8 mouse cellular contexts compared by ENCODE assay signal in the genomic region with DNA sequence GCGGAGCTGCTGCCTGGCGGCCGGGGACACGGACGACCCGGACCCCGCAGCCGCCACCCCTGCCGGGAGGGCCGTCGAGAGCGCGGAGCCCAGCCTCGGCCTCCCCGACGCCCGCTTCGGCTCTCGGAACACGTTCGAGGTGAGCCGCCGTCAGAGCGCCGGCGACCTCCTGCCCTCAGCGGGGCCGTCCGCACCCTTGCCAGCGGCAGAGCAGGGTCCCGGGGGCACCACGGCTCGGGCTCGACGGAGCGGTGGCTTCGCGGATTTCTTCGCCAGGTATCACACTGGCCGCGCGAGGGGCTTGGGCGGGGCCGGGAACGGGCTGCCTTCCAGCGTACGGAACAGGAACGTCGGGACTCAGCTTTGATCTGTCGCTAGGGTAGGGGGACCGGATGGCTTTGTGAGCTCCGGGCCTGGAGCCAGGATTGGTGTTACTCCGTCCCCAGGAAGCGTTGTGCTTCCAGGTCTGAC. TPM values are rescaled to one million over a fixed set of nuclear protein-coding genes. Genes with fewer than 3 reads are reported as not detected.
A peak's percentile ranks its signal among the peaks of the same experiment; 100 is the strongest.
DNase-seq lines count a peak whose midpoint lies in the region; ATAC-seq and TF ChIP-seq lines count a peak whose summit lies in the region.

No protein-coding gene starts in this region.

- peak overlapping the region; percentile 88 for H3K27ac ChIP-seq in forebrain, embryonic 16.5 days (ENCODE audit: low read length)
- H3K27ac ChIP-seq in layer of hippocampus, adult 2 months = peak overlapping the region; percentile 93
- H3K27ac ChIP-seq in lung, embryonic 16.5 days (ENCODE audit: low read length) = peak overlapping the region; percentile 89

- no peaks in the 10 kb centered on the region for H3K27me3 ChIP-seq in Patski
- no peaks in the 10 kb centered on the region for H3K27me3 ChIP-seq in forebrain, embryonic 16.5 days (replicated peaks; ENCODE audit: control insufficient read depth, insufficient read depth, low read length)
- H3K27me3 ChIP-seq in lung, embryonic 16.5 days (ENCODE audit: control insufficient read depth, insufficient read depth, low read depth, low read length) = no peaks in the 10 kb centered on the region

- TF ChIP-seq CTCF in Patski (IDR thresholded peaks at IDR 0.05) = no peak
- TF ChIP-seq CTCF in layer of hippocampus, adult 2 months (conservative IDR thresholded peaks at IDR 0.05) = no peak

- peak overlapping the region; percentile 81 for H3K9ac ChIP-seq in forebrain, embryonic 16.5 days (replicated peaks; ENCODE audit: low read depth, low read length)
- peak overlapping the region; percentile 90 for H3K9ac ChIP-seq in lung, embryonic 16.5 days (ENCODE audit: low read length)

- H3K4me3 ChIP-seq in forebrain, embryonic 16.5 days (replicated peaks; ENCODE audit: low read length) = peak overlapping the region; percentile 65
- peak overlapping the region; percentile 92 for H3K4me3 ChIP-seq in layer of hippocampus, adult 2 months
- peak overlapping the region; percentile 85 for H3K4me3 ChIP-seq in lung, embryonic 16.5 days (ENCODE audit: low read length)

- POLR2A ChIA-PET in Patski (lab: Charles Lee) = interaction anchor here (0.5 to 1.4 kb wide), 2 partner anchors 9 to 188 kb away, joined by 3 to 5 read pairs; no protein-coding TSS in a partner anchor

- under 1% methylated on average over 54 of the region's 54 CpGs for WGBS in forebrain, embryonic 16.5 days
- under 1% methylated on average over 51 of the region's 54 CpGs for WGBS in lung, embryonic 16.5 days

- intact Hi-C loops in heart, postnatal 36 days (cut with DNase I) = loop anchor here (5.0 kb wide), 1 partner anchor 55 kb away; no protein-coding TSS in a partner anchor

- DNase-seq in Patski (ENCODE audit: low read depth, low spot score) = no peak
- peak; percentile 42 to 62 for DNase-seq in cerebellum, adult 18-20 months
- DNase-seq in heart, postnatal 36 days = peak; percentile 67 to 68
- peak; percentile 15 to 16 for DNase-seq in layer of hippocampus, adult 2 months (ENCODE audit: low spot score in 2 of 2)
- DNase-seq in ovary, postnatal 14 days (ENCODE audit: low spot score) = peak; percentile 45
- DNase-seq in urinary bladder, postnatal 14 days (ENCODE audit: low spot score) = peak; percentile 57

- CTCF ChIA-PET in Patski (lab: Charles Lee) = interaction anchor here (1.8 kb wide), 1 partner anchor 16 kb away, joined by 4 read pairs; no protein-coding TSS in a partner anchor

- peaks cover 16% of the 10 kb centered on the region for H3K4me1 ChIP-seq in forebrain, embryonic 16.5 days (replicated peaks; ENCODE audit: control insufficient read depth, insufficient read depth, low read length)
- peaks cover 2% of the 10 kb centered on the region; the same call in 1 of the 2 replicates for H3K4me1 ChIP-seq in lung, embryonic 16.5 days (replicated peaks; ENCODE audit: control insufficient read depth, insufficient read depth, low read length)

- in situ Hi-C loops in Patski (cut with MboI; ENCODE audit: low pct_unique_long_range_greater_than_20kb) = no loop called here

- ATAC-seq in Patski = peak; percentile 37
- peak; percentile 49 for ATAC-seq in forebrain, embryonic 16.5 days
- peak; percentile 70 for ATAC-seq in lung, embryonic 16.5 days (ENCODE audit: low read depth)

- no peaks in the 10 kb centered on the region for H3K9me3 ChIP-seq in forebrain, embryonic 16.5 days (ENCODE audit: control insufficient read depth, low read length)
- no peaks in the 10 kb centered on the region for H3K9me3 ChIP-seq in lung, embryonic 16.5 days (ENCODE audit: control insufficient read depth, low read length)

- peak overlapping the region; percentile 63 for H3K4me2 ChIP-seq in forebrain, embryonic 16.5 days (ENCODE audit: low read length)
- H3K4me2 ChIP-seq in lung, embryonic 16.5 days (ENCODE audit: low read depth, low read length) = peak overlapping the region; percentile 60

- H3K36me3 ChIP-seq in forebrain, embryonic 16.5 days (ENCODE audit: control insufficient read depth, insufficient read depth) = no peaks in the 10 kb centered on the region
- no peaks in the 10 kb centered on the region for H3K36me3 ChIP-seq in lung, embryonic 16.5 days (ENCODE audit: control insufficient read depth, insufficient read depth, low read length)

RNA-seq across cellular contexts. Expression of a gene that starts 0.8 kb away (rescaled TPM):
- 13.4 TPM for polyA plus RNA-seq in Patski (2021)
- polyA plus RNA-seq in forebrain, embryonic 16.5 days (2015; fragmentation: Nextera tagmentation; extraction: Ambion mirVana) = 4.8 and 5.1 TPM in 2 replicates
- total RNA-seq in heart, postnatal 36 days (2021) = 1 to 10 TPM; 6.4 to 6.9 TPM
- 10 to 100 TPM; 12.5 TPM for total RNA-seq in layer of hippocampus, adult 2 months (2021)
- polyA plus RNA-seq in lung, embryonic 16.5 days (2015; fragmentation: Nextera tagmentation; extraction: Ambion mirVana) = 2.3 and 2.5 TPM in 2 replicates

RNA-seq across cellular contexts. Expression of a gene that starts 18.2 kb away (rescaled TPM):
- polyA plus RNA-seq in Patski (2021) = 21.2 TPM
- 6.6 and 6.8 TPM in 2 replicates for polyA plus RNA-seq in forebrain, embryonic 16.5 days (2015; fragmentation: Nextera tagmentation; extraction: Ambion mirVana)
- 1 to 10 TPM; 6.0 to 6.3 TPM for total RNA-seq in heart, postnatal 36 days (2021)
- 10 to 100 TPM; 13.6 to 13.7 TPM for total RNA-seq in layer of hippocampus, adult 2 months (2021)
- polyA plus RNA-seq in lung, embryonic 16.5 days (2015; fragmentation: Nextera tagmentation; extraction: Ambion mirVana) = 6.6 and 7.3 TPM in 2 replicates
